19 mouse cellular contexts compared by ENCODE assay signal in the genomic region with DNA sequence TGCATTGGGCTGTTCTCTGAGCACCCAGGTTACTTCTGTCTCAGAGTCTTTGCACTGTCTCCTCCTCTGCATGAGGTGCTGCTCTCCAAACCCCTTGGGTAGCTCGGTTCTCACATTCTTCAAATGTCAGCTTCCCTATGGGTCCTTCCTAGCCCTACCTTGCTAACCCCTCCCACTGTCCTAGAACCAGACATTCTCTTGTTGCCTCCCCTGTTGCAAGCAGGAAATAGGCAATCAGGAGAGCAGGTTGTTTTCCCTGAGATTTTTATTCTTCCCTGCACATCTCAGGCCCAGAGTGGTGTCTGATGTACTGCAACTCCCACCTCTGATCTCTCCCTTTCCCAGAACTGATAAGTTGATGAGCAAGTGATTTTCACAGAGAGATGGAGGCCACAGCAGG.
"Had no signal": no experiment of that assay in that cellular context is flagged by ENCODE, and none has a peak within 500 bp of the region (broad histone marks: within the 10 kb centered on the region; RNA-seq: fewer than 3 reads in every experiment).

No protein-coding gene starts in this region.

- H3K27ac ChIP-seq: liver, embryonic 15.5 days; lung, embryonic 15.5 days; neural tube, embryonic 15.5 days; stomach, embryonic 15.5 days; stomach, postnatal 0 days had no signal

- ATAC-seq: liver, postnatal 0 days; lung, postnatal 0 days; midbrain, embryonic 16.5 days had no signal

- H3K4me3 ChIP-seq: liver, embryonic 15.5 days; lung, embryonic 15.5 days; midbrain, embryonic 12.5 days; myocyte; neural tube, embryonic 13.5 days; neural tube, embryonic 15.5 days; stomach, embryonic 15.5 days had no signal

- H3K9me3 ChIP-seq: liver, embryonic 15.5 days; lung, embryonic 15.5 days; midbrain, embryonic 12.5 days; neural tube, embryonic 13.5 days; neural tube, embryonic 15.5 days; stomach, embryonic 15.5 days had no signal

- H3K4me1 ChIP-seq: lung, embryonic 15.5 days; stomach, embryonic 15.5 days had no signal

- H3K4me2 ChIP-seq: liver, embryonic 15.5 days; lung, embryonic 15.5 days; midbrain, embryonic 12.5 days; neural tube, embryonic 13.5 days; neural tube, embryonic 15.5 days; stomach, embryonic 15.5 days had no signal

- H3K36me3 ChIP-seq: liver, embryonic 15.5 days; lung, embryonic 15.5 days; midbrain, embryonic 12.5 days; neural tube, embryonic 13.5 days; neural tube, embryonic 15.5 days; stomach, embryonic 15.5 days had no signal

- DNase-seq: liver, postnatal 0 days; lung, adult 2 months; lung, postnatal 14 days; lung, postnatal 4 days; midbrain, embryonic 14.5 days; right cerebral cortex, postnatal 14 days; thymus, adult 2 months; thymus, postnatal 25 days; thymus, postnatal 4 days had no signal

- H3K9ac ChIP-seq: liver, embryonic 15.5 days; liver, postnatal 0 days; lung, embryonic 15.5 days; midbrain, embryonic 12.5 days; neural tube, embryonic 13.5 days; neural tube, embryonic 15.5 days; stomach, embryonic 15.5 days had no signal

- H3K27me3 ChIP-seq: liver, embryonic 15.5 days; lung, embryonic 15.5 days; neural tube, embryonic 15.5 days; stomach, embryonic 15.5 days had no signal
